Mouse (Mus musculus) cerebellum, postnatal 10 days (tissue): ENCODE measurements around the gene Xpo5.

Experiments
- DNase-seq, 2 experiments: peaks; one replicate each; pipeline ENCODE4 v3.0.0; 2021; ENCODE audit warnings: mixed read lengths in 2 of 2

Xpo5 gene

GRCm38 (mm10) chr17:46259675-46260074 lies 57.1 kb downstream of the Xpo5 start:
- DNase-seq = no peak

GRCm38 (mm10) chr17:46262201-46262694 lies 59.7 kb downstream of the Xpo5 start:
- no peak for DNase-seq

GRCm38 (mm10) chr17:46265502-46265901 lies 62.9 kb downstream of the Xpo5 start:
- DNase-seq = no peak

- peak; percentile 95 to 96 for DNase-seq
Observed at GRCm38 (mm10) chr17:46265918-46266618, 63.5 kb downstream of the Xpo5 start.

GRCm38 (mm10) chr17:46266986-46267385 lies 64.4 kb downstream of the Xpo5 start:
- peak in 1 of 2 experiments; percentile 2 for DNase-seq

- peak in 1 of 2 experiments; percentile 1 for DNase-seq
Observed at GRCm38 (mm10) chr17:46267511-46267910, 64.9 kb downstream of the Xpo5 start.

- DNase-seq = peak in 1 of 2 experiments; percentile 1
Observed at GRCm38 (mm10) chr17:46268026-46268720, 65.6 kb downstream of the Xpo5 start.

- peak; percentile 38 to 52 for DNase-seq
Observed at GRCm38 (mm10) chr17:46269771-46270534, 67.4 kb downstream of the Xpo5 start.

GRCm38 (mm10) chr17:46272058-46272457 lies 69.5 kb downstream of the Xpo5 start:
- peak in 1 of 2 experiments; percentile 26 for DNase-seq

GRCm38 (mm10) chr17:46272675-46273074 lies 70.1 kb downstream of the Xpo5 start:
- peak in 1 of 2 experiments; percentile 2 for DNase-seq

- peak in 1 of 2 experiments; percentile 1 for DNase-seq
Observed at GRCm38 (mm10) chr17:46273803-46274236, 71.2 kb downstream of the Xpo5 start.

GRCm38 (mm10) chr17:46274465-46274864 lies 71.9 kb downstream of the Xpo5 start:
- DNase-seq = no peak

- DNase-seq = no peak
Observed at GRCm38 (mm10) chr17:46275034-46275433, 72.5 kb downstream of the Xpo5 start.

- DNase-seq = no peak
Observed at GRCm38 (mm10) chr17:46275506-46275905, 72.9 kb downstream of the Xpo5 start.

- DNase-seq = no peak
Observed at GRCm38 (mm10) chr17:46277586-46277985, 75.0 kb downstream of the Xpo5 start.

GRCm38 (mm10) chr17:46278011-46278765 lies 75.6 kb downstream of the Xpo5 start:
- no peak for DNase-seq

- peak; percentile 94 to 97 for DNase-seq
Observed at GRCm38 (mm10) chr17:46282483-46283123, 80.0 kb downstream of the Xpo5 start, which contains the start of gene Tjap1. Gene Tjap1 (minus strand): TSS chr17:46283026.

- DNase-seq = peak in 1 of 2 experiments; percentile 3
Observed at GRCm38 (mm10) chr17:46283140-46283539, 80.6 kb downstream of the Xpo5 start.

GRCm38 (mm10) chr17:46283911-46284310 lies 81.3 kb downstream of the Xpo5 start:
- DNase-seq = peak in 1 of 2 experiments; percentile 1

- DNase-seq = peak; percentile 43 to 51
Observed at GRCm38 (mm10) chr17:46284653-46285052, 82.1 kb downstream of the Xpo5 start.

- no peak for DNase-seq
Observed at GRCm38 (mm10) chr17:46285407-46285806, 82.8 kb downstream of the Xpo5 start.

- DNase-seq = peak in 1 of 2 experiments; percentile 29
Observed at GRCm38 (mm10) chr17:46287678-46288095, 85.1 kb downstream of the Xpo5 start.
